Mouse (Mus musculus): ENCODE measurements around the gene Vamp5.

DNA sequence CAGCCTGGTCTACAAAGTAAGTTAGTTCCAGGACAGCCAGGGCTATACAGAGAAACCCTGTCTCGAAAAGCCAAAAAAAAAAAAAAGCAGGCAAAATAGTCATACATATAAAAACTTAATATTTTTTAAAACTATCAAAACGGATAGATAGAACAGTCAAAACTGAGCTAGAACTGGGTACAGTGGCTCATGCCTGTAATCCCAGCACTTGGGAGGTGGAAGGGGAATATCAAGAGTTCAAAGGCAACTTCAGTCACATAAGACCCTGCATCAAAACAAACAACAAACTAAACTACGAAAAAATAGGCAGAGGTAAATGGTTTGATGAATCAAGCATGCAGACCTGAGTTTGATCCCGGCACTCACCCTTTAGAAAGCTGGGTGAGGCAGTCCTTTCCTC is 50.1 kb downstream of the Vamp5 start:
- TF ChIP-seq USF2 (conservative IDR thresholded peaks at IDR 0.05; ENCODE audit: low read depth, low read length), result no peak
- TF ChIP-seq USF1 (IDR thresholded peaks at IDR 0.05; ENCODE audit: low read depth, low read length), result no peak
- TF ChIP-seq CTCF (conservative IDR thresholded peaks at IDR 0.05 in 1 of 2, IDR thresholded peaks at IDR 0.05 in 1 of 2; ENCODE audit: low read depth in 2 of 2, low read length in 2 of 2), result no peak
- TF ChIP-seq POLR2AphosphoS2 (IDR thresholded peaks at IDR 0.05; ENCODE audit: low read depth, low read length), result no peak
- TF ChIP-seq CHD2 (IDR thresholded peaks at IDR 0.05; ENCODE audit: low read length), result no peak
- no peak for TF ChIP-seq MYC (IDR thresholded peaks at IDR 0.05; ENCODE audit: low read depth, low read length)
- no peak for TF ChIP-seq MAX (IDR thresholded peaks at IDR 0.05; ENCODE audit: low read length)
- TF ChIP-seq UBTF (IDR thresholded peaks at IDR 0.05; ENCODE audit: low read depth, low read length), result no peak
